Mouse (Mus musculus) thymus, postnatal 36 days (tissue): ENCODE measurements around the gene Acvrl1.

ENCODE experiments used
- DNase-seq, 2 experiments: peaks; one replicate each; pipeline ENCODE4 v3.0.0; 2022; ENCODE audit warnings: mixed read lengths in 2 of 2

Acvrl1 gene

DNA sequence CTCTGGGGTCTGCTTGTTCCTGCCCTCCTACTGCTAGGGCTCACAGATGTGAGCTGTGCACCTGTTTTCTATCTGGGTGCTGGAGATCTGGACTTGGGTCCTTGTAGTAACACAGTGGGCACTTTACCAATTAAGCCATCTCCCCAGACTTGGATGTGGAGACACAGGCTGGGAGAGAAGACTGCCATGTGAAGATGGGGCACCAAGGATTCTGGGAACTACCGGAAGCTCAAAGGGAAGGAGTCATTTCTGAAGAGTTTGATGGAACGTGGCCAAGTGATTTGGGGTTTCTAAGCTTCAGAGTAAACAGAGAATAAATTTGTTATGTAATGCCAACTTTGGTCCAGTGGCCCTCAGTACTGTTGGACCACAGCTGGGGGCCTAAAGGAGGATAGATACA, 43.7 kb downstream of the Acvrl1 start:
- no peak for DNase-seq

DNA sequence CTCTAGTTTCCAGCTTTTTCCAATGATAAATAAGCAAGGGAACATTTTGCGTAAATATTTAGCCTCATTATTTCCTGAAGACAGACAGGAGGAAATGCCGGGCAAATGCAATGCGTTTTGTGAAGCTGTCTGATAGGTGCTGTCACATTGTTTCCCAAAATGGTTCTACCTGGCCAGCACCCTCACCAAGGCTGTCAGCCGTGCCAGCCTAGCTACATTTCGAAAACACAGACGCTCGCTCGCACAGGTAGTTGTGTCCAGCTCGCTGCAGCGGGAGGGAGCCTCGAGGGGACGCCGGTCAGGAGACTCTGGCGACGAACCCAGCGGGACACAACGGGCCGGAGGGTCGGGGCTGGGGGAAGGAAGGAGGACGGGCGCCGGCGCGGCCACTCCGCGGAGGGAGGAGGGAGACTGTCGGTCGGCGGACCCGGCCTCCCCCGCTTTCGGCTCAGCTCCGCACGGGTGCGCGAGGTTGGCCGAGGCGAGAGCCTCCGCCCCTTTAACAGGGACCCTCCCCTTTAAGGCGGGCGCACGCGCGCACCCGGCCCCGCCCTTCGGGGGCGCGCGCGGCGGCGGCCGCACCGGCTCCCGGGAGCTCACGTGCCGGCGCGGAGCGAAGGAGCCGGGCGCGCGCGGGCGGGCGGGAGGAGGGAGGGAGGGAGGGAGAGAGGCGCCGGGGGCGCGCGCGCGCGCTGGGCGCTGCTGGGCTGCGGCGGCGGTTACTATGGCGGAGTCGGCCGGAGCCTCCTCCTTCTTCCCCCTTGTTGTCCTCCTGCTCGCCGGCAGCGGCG, 45.3 kb downstream of the Acvrl1 start, which contains the start of gene Acvr1b:
Gene Acvr1b (plus strand): TSS at position 647 of the 791 bp plus-strand sequence.
- peak; percentile 92 to 94 for DNase-seq

DNA sequence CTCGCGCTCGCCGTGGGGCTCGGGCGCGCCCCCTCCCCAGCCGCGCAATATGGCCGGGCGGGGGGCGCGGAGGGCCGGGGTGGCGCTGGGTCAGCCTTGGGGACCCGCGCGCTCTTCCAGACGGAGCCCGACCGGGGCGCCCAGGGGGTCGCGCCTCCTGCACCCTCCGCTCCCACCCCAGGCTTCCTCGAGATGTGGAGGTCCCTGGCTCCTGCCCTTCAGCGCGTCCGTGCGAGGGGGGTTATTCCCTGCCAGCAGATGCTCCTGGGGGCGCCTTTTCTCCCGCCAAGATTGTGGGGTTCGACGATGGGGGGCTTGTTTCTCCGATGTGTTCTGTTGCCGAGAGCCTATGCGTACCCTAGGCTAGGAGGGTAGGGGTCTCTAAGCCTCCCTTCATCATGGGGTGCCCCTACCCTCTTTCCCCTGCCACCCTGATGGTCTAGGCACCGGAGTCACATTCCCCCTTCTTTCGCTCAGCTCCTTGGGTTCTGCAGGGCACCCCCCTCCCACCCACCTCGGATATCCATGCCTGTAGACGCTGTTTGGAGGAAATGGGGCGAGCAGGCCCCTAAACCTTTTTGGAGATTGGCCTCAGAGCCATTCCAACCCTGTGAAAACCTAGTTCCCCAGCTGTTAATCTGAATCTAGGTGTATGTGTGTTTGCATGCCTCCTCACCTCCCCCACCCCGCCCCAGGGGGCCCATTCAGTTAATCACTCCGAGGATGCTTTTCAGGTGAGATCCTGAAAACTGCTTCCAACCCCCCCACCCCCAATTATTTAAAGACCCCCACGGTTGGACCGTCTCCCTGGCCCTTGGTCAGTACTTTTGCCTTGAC, 46.2 kb downstream of the Acvrl1 start:
- DNase-seq, result peak; percentile 43 to 65

DNA sequence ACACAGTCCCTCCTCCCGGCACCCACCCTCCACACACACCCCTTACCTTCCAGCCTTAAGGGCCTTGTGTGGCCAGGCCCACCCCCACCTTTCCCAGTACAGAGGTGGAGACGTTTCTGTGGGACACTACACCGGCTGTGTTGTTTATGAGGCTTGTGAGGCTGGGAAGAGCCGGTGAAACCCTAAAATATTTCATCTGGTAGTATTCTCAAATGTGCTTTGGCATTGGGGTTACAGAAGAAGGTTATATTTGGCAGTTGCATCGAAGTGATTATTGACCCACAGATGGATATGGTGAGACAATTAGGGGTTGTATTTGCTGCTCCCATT, 46.8 kb downstream of the Acvrl1 start:
- no peak for DNase-seq

DNA sequence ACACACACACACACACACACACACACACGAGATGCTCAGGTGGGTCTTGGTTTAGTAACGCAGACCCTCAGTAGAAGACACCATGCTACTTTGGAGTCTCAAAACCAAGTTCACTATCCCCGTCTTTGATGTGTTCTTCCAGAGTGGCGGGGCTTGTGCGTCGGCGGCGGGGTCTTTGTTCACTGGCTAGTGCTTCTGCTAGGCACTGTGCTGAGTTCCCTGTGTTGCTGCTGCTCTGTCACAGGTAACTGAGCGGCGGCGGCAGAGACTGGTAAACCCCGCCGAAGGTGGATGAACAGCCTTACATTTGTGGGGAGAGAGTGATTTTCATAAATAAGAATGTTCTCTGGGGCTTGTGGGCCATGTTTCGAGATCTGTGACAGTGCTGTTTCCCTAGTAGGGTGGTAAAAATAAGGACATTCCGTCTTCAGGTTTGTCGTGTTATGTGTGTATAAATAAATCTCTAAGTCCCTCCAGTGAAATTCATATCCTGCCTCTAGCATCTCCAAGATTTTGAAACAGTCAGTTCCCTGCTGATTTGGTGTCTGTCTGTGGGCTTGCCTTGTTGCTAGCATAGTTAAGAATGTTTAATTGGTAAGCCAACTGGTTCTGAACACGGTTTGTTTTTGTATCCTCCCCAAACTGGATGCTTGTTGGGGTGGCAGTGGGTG, 47.4 kb downstream of the Acvrl1 start:
- DNase-seq, result peak; percentile 21 to 42

DNA sequence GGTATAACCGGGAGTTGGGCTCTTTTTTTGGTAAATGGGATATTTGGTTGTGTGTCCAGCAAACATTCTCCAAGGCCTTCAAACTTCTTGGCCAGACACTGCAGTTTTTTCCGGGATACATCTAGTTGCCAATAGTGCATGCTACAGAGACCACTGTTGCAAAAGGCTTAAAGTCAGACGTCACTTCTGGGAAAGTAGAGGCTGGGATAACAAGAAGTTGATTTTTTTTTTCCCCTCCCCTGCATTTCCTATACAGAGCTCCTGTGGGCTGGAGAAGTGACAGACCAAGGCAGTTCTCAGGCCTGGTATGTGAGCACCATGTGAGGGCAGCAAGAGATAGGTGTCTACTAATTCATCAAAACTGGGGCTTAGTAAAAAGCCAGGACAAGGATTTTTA, 48.0 kb downstream of the Acvrl1 start:
- no peak for DNase-seq

DNA sequence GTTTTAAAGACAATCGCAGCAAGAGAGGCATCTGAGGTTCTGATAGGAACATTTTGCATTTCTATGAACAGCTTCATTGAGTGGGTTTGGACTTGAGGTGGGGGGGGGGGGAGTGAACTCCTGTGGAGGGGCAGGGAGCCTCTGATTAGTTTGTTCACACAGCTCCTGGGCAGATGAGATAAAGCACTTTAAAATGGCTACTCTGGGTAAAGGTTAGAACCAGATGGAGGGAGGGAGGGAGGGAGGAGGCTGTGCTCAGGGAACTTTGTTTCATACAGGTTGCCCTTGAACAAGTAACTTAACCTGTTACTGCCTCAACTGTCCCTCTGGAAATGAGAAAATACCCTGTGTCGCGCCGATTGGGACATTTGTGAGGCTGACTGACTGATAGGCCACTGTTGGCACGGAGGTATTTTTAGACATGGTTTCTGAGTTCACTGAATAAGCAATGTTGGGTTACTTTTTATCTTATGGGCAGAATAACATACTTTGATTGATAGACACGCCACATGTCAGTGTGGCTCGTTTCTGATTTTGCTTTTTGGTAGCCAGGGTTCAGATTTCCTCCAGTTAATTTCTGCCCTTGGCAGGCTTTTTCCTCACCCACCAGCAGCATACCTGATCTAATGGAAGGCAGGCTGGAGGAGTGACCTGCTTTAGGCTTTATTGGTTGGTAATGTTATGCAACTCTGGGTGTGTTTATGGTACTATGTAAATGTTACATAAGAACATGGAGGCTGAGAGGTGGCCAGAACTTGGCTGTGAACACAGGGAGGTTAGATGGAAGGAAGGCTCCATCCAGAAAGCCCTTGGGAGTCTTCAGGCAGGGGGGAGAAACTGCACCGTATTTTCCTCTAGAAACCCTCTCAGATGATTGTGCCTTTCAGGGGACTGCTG, 48.7 kb downstream of the Acvrl1 start:
- DNase-seq, result no peak

DNA sequence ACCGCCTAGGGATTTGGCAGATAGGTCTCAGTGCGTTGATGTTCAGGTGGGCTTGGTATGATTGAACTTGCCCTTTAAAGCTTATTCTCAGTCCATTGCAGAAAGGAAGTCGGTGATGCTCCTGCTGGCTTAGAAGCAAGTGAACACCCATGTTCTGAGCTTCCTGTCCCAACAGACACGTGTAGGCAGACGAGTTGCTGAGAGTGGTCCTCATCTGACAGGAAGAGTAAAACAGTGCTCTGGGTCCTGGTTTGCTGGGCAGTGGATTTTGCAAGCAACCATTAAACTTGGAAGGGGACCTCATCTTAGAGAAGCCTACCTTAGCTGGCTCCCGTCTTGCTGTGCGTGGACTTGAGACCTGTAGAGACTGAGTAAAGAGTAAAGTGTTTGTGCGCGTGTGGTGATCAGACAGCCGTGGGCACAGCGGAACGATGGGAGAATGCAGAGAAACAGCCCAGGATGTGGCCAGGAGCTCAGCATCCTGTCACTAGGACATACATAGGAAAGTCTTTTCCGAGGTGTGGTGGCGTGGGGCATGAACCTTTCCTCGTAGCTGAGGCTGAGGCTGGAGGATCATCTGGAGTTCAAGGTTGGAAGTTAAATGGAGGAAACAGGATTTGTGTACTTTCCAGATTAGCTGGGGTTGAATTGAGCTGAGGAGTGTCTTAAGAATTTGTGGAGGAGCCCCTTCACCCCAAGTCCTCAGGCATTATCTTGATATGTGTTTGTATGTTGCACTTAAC, 52.2 kb downstream of the Acvrl1 start:
- DNase-seq, result peak; percentile 34 to 45

DNA sequence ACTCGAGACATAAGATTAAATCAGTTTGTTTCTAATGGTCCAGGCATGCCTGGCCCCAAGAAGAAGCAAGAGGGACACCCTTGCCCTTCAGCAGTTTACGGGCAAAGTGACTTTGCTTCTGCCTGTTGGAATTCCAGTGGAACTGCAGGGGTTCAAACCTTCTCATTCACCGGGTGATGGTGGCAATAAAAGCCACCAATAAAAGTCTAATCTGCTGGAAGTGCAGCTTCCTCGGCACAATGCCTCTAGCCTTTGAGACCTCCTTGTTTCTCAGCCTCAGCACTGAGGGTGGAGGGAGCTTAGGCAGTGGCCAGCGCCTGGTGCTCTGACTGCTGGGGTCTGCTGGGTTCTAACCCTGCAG, 52.8 kb downstream of the Acvrl1 start:
- no peak for DNase-seq

DNA sequence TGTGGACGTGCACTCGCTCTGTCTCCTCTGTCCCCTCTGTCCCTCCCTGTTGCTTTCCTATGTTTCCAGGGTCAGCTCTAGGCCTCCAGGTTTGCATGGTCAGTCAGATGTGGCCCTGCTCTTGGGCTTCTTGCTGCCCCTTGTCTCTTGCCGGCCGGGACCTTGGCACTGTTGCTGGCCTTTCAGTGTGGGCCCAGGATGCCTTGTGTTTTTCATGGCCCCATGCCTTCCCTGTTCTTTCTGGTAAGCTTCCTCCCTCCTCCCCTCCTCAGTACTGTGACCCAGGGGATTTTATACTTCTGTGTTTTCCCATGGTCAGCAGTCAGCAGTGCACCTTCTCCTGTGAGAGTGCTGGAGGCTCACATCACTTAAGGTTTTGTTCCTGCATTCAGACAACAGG, 53.2 kb downstream of the Acvrl1 start:
- DNase-seq, result no peak

DNA sequence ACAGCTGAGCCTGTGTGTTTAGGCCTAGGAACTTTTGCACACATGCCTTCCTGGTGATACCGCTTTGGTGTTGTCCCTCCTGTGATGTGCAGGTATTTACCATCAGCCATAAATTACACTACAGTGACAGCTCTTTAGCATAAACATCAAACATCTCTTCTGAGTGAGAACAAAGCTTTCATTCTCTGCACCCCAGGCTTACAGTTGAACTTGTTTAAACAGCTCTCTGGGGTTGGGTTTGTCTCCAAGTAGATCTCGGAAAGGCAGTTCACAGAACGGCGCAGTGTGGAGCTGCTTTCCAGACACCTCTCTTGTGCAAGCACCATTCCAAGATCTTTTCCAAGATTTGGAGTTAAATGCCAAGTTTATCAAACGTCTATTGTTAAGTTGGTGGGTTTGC, 54.4 kb downstream of the Acvrl1 start:
- DNase-seq, result no peak

DNA sequence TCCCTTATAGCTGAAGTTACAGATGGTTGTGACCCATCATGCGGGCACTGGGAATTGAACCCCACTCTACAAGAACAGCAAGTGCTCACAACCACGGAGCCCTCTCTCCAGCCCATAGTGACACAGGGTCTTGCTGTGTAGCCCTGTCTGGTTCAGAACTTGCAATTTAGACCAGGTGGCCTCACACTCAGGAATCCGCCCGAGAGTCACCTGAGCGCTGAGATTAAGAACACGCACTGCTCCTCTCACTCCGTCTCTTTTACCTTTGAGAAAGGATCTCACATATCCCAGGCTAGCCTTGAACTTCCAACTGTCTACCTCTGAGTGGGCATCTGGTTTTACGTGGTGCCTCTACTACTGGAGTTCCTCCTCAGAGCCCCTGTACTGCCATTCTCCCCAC, 56.0 kb downstream of the Acvrl1 start:
- DNase-seq, result no peak

DNA sequence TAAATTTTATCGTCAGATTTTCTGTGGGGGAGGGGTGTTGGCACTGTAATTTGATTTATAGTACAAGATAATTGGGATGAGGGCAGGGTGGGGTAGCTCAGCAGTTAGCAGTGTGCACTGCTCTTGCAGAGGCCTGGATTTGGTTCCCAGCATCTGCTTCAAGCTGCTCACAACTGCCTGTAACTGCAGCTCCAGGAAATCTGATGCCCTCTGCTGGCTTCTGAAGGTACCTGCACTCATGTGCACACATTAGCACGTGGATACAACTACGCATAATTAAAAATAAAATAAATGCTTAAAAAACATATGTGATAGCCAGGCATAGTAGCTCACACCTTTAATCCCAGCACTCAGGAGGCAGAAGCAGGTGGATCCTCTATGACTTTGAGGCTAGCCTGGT, 57.2 kb downstream of the Acvrl1 start:
- DNase-seq, result no peak

DNA sequence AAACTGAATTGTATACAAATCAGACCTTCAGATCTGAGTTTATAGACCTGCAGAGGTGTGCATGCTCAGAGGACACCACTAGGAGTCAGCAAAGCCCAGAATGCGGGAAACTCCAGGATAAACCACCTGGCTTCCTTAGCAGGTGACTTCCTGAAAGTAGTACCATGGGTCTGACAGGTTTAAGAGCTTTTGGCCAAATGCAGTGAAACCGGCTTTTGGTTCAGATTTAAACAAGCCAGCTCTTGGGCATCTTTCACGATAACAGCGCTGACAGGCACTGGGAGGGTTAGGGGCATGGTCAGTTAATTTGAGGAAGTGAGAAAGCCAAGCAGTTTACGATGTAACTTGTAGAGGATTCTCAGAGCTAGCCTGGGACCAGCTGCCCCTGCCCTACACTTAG, 59.6 kb downstream of the Acvrl1 start:
- no peak for DNase-seq

DNA sequence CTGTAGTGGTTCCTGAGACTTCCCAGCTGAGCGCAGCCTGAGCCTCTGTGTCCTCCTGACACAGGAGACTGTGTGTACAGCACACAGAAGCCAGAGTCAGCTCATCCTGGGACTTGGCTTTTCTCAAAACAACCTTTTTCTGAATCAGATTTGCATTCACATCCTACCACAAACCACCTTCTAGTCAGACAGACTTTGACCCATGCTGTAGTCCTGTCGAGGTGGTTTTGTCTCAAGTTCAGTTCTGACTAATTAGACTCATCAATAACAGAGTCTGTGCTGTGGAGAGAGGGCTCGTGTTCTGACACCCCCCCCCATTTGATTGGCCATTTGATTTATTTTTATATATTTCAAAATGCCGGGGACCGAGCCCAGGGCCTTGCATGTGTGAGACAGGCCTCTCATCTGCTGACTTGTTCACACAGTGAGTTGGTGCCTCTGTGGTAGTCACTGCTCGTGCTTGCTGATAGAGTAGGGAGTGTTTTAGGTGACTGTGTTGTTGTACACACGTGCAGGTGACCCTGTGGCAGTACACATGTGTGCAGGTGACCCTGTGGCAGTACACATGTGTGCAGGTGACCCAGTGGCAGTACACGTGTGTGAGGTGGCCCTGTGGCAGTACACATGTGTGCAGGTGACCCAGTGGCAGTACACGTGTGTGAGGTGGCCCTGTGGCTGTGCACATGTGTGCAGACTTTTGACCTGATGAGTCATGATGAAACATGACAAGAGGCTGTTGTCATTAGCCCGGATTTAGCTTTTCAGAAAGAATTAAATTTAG, 61.8 kb downstream of the Acvrl1 start:
- DNase-seq, result no peak

DNA sequence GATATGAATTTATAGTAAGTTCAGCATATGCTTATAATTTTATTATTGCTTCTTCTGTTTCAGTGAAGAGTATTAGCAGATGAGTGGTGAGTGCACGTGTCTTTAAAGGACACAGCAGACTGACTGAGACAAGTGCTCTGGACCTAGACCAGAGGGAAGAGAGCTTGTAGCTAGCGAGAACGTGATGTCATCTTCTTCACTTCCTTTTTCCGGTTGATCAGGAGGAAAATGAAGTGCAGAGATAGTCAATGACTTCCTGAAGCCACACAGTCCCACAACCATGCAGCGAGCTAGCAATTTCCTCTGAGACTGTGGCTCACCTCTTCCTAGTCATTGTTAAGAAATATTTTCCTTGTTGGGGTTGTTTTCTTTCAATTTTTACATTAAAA, 62.4 kb downstream of the Acvrl1 start:
- no peak for DNase-seq

DNA sequence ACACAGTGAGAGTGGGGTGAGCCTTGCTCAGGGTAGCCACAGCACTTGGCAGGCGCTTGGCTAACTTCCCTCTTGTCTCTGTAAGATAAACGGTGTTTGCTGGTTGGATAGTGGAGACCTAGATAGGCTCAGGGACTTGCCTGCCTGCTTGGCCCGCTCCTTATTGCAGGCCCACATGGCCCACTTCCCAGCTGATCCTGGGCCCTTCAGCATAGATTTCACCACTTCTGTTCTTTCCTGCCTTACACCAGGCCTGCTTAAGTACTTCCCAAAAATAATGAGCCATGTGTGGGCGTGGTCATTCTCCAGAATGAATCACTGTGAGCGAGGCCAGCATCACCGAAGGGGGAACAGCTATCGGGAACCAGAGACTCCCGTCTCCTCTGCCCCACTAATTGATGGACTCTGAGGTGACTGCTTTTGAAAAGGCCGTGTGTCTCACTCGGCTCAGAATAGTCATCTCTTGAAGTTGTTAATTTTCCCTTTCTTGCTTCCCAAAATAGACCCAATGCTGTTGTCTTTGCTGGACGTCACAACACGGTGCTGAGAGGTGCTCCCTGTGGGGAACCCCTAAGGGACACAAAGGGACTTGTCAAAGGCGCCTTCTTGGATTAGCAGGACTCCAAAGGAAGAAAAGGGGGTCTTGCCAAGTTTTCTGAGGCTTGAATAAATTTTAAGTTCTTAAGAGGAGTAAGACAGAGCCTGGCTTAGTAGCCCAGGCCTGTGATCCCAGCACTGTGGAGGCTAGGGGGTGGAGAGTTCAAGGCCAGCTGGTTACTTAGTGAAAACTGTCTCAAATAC, 63.3 kb downstream of the Acvrl1 start:
- no peak for DNase-seq

DNA sequence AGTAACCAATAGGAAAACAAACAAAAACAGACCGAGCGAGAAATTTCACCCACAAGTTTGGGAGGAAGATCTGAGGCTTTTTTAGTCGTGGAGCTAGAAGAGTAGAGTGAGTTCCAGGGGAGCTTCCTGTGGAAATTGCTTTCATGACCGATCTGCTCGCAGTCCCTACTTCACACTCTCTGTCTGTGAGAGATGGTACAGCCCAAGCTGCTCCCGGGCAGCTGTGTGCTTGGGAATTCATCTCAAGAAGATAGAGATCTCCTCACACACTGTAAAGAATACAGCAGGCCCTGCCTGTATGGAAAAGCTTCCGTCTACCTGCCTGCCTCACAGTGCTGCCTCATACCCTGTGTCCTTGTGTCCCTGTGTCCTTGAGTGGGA, 63.9 kb downstream of the Acvrl1 start:
- no peak for DNase-seq

DNA sequence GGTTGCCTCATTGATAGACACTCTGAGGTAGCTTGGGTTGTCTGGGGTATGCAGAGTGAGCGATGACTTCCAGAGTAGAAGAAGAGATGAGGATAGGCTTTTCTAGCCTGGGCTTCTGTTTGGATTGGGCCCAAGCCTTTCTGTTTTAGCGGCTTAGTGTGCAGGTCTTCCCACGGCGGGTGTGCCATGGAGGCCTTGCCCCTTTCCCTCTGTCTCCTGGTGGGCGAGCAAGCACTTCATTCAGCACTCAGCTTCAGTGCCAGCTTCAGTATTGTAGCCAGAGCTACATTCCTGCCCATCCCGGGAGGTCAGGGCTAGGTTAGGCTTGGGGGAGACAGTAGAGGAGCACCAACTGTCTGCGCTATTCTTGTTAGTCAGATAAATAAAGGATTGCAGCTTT, 64.3 kb downstream of the Acvrl1 start:
- no peak for DNase-seq

DNA sequence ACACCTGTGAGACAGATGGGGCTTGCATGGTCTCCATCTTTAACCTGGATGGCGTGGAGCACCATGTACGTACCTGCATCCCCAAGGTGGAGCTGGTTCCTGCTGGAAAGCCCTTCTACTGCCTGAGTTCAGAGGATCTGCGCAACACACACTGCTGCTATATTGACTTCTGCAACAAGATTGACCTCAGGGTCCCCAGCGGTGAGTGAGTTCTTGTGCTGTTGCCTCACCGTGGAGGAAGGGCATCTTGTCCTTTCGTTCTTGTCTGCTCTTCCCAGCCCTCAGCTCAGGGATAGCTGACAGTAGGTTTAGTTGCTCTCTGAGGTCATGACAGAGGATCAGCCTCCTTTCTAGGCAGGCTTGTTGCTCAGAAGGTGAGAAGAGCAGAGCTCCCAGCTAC, 65.6 kb downstream of the Acvrl1 start:
- no peak for DNase-seq
